Mouse (Mus musculus) liver, embryonic 15.5 days (tissue): ENCODE data around the gene Otulin. TPM values are rescaled to one million over a fixed set of nuclear protein-coding genes. Genes with fewer than 3 reads are reported as not detected.

Experiments used
- ATAC-seq: fragments of 200-750 bp; cut with Nextera tagmentation; 2 replicates; pipeline ENCODE4 v1.8.0; 2017; ENCODE audit warnings: moderate number of reproducible peaks, mild to moderate bottlenecking, moderate library complexity; ENCODE audit not compliant: insufficient read depth
- H3K27ac ChIP-seq: fragments of 300-500 bp; sonication (generic); replicated peaks from 2 replicates; pipeline ENCODE4 v1.5.1; 2015; ENCODE audit warnings: mild to moderate bottlenecking, inconsistent platforms
- H3K27me3 ChIP-seq: fragments of 300-500 bp; sonication (generic); 2 replicates; pipeline ENCODE4 v1.6.1; 2015; ENCODE audit warnings: mild to moderate bottlenecking, inconsistent platforms
- H3K36me3 ChIP-seq: fragments of 300-500 bp; sonication (generic); replicated peaks from 2 replicates; pipeline ENCODE4 v1.6.1; 2015; ENCODE audit warnings: moderate library complexity, mild to moderate bottlenecking, inconsistent platforms
- H3K4me1 ChIP-seq: fragments of 300-500 bp; sonication (generic); replicated peaks from 2 replicates; pipeline ENCODE4 v1.6.1; 2015; ENCODE audit warnings: inconsistent platforms
- H3K4me2 ChIP-seq: fragments of 300-500 bp; sonication (generic); 2 replicates; pipeline ENCODE4 v1.6.1; 2015; ENCODE audit warnings: moderate library complexity, mild to moderate bottlenecking, inconsistent platforms
- H3K4me3 ChIP-seq: fragments of 300-500 bp; sonication (generic); replicated peaks from 2 replicates; pipeline ENCODE4 v1.5.1; 2015; ENCODE audit warnings: mild to moderate bottlenecking, inconsistent platforms
- H3K9ac ChIP-seq: fragments of 300-500 bp; sonication (generic); 2 replicates; pipeline ENCODE4 v1.6.1; 2015; ENCODE audit warnings: moderate library complexity, mild to moderate bottlenecking, inconsistent platforms
- H3K9me3 ChIP-seq: fragments of 300-500 bp; sonication (generic); replicated peaks from 2 replicates; pipeline ENCODE4 v1.6.1; 2016; ENCODE audit warnings: inconsistent platforms
- WGBS: fragments of 180-500 bp; shearing (Covaris S2); methylation state at CpG from one replicate; pipeline ENCODE4 v1.1.7; 2015; ENCODE audit warnings: mixed read lengths; ENCODE audit not compliant: insufficient replicate concordance; 5-methylcytosine and 5-hydroxymethylcytosine counted together
- microRNA-seq: library from miRNA; unstranded; fragments of <30 nt; microRNA quantifications from one replicate; pipeline ENCODE4, GENCODE M21; 2016
- polyA plus RNA-seq: library from polyadenylated mRNA; unstranded; fragments of >200 nt; fragmentation: Nextera tagmentation; extraction: Ambion mirVana; gene quantifications from 2 replicates; pipeline ENCODE4 v1.2.1, GENCODE M21; 2015

Gene Otulin
- polyA plus RNA-seq, 1 experiment from 2014 or later = 17.3 TPM

DNA sequence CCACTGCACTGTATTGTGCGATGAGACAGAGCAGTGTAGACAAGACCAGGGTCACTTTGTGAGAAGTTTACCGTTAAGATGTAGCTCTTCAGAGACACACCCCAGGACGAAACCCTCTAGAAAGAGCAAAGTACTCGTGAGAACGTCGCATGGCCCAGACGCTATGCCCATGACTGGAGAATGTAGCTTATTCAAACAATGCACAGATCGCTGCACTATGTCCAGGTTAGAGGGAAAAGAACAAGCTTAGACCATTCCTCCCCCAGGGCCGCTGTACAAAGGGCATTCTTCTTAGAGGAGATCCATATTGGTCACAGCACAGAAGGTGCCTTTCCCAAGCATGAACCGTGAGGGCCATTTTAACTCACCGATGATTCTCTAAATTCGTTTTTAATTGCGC is 128.2 kb downstream of the Otulin start:
- H3K4me1 ChIP-seq = peaks cover 75% of the 10 kb centered on the region
- H3K27ac ChIP-seq = no peak overlapping the region

DNA sequence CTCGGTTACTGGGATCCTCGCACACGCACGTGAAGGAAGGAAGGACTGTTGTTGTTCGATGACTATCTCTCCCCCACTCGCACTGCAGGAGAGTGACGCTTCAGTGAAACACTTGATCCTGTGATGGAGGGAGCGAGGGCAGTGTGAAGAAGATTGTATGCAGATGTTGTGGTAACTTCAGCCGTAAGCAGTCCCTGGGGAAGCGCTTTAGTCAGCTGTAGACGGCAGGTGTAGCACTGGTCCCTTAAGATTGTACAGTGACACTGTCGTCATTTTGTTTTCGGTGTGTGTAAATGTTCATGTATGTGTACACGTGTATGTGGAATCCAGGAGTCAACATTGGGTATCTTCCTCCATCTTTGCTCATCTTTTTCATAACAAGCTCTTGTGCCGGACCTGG is 130.1 kb downstream of the Otulin start:
- no peak for ATAC-seq
- Histone ChIP-seq H3K27ac (no peak overlapping the region), H3K4me2 (no peak overlapping the region), H3K4me1 (peaks cover 76% of the 10 kb centered on the region), H3K36me3 (no peaks in the 10 kb centered on the region), H3K9ac (no peak overlapping the region), H3K27me3 (no peaks in the 10 kb centered on the region), H3K9me3 (no peaks in the 10 kb centered on the region), H3K4me3 (no peak overlapping the region)
- 71% methylated on average over 15 of the region's 15 CpGs for WGBS

More for the DNA sequence above, 128.2 kb downstream of the Otulin start:
- Histone ChIP-seq H3K36me3 (no peaks in the 10 kb centered on the region), H3K9ac (no peak overlapping the region), H3K4me2 (no peak overlapping the region), H3K27me3 (no peaks in the 10 kb centered on the region), H3K4me3 (no peak overlapping the region), H3K9me3 (no peaks in the 10 kb centered on the region)
- no peak for ATAC-seq
- WGBS = 87% methylated on average over 13 of the region's 13 CpGs

DNA sequence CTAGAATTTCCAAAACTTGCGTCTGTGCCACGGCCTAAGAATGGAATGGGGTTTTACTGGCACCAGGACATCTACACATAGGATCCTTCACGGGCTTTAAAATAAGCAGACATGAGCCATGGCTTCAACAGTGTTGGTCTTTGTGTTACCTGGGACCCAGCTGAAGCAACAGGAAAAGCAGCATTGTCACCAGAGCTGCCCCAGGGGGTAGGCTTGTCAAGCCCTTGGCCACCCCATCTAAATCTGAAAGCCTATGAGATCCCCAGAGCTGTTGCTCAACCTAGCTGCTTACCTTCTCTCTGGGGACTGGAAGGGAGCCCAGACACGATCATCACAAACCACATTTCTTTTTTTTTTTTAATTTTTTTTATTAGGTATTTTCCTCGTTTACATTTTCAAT is 132.4 kb downstream of the Otulin start:
- no peaks in the 10 kb centered on the region for H3K9me3 ChIP-seq
- H3K4me2 ChIP-seq = peak overlapping the region; percentile 73
- 71% methylated on average over 5 of the region's 5 CpGs for WGBS
- peaks cover 91% of the 10 kb centered on the region for H3K4me1 ChIP-seq
- no peaks in the 10 kb centered on the region for H3K27me3 ChIP-seq
- peak overlapping the region; percentile 96 for H3K27ac ChIP-seq
- no peak for ATAC-seq
- H3K9ac ChIP-seq = peak overlapping the region; percentile 3; the same call in 1 of the 2 replicates
- H3K4me3 ChIP-seq = no peak overlapping the region
- no peaks in the 10 kb centered on the region for H3K36me3 ChIP-seq

DNA sequence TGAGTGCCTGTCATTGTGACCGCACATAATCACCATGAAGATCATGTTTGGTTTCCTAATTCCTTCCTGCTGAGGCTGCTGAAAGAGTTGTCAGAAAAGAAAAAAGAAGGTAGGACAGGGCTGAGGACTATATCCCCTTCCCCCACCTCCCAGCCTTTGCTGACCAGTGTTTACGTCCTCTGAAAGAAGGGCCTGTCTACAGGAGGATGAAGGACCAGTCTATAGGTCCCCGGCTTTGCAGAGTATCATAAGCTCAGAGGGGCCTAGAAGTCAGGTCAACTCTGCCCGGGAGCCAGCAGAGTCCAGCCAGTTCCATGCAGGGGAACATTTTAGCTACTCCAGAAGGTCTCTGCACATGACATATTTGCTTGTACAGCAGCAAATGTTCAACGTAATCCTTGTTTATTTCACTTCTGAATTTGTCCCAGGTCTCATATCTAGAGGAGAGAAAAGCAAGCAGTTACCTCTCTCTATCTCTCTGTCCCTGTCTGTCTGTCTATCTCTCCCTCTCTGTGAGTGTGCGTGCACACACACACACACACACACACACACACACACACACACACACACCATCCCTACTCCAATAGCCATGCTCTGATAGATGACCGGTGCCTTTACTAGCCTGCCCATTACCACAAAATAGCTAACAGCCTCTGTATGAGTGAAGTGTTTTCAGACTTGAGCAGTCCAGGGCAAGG is 133.0 kb downstream of the Otulin start:
- Histone ChIP-seq H3K27ac (peak overlapping the region; percentile 96), H3K27me3 (no peaks in the 10 kb centered on the region), H3K36me3 (no peaks in the 10 kb centered on the region), H3K9ac (peak overlapping the region; percentile 49), H3K4me1 (peaks cover 96% of the 10 kb centered on the region), H3K4me2 (peak overlapping the region; percentile 73), H3K4me3 (peak overlapping the region; percentile 33), H3K9me3 (no peaks in the 10 kb centered on the region)
- peak; percentile 62 for ATAC-seq
- 20% methylated on average over 7 of the region's 7 CpGs for WGBS

DNA sequence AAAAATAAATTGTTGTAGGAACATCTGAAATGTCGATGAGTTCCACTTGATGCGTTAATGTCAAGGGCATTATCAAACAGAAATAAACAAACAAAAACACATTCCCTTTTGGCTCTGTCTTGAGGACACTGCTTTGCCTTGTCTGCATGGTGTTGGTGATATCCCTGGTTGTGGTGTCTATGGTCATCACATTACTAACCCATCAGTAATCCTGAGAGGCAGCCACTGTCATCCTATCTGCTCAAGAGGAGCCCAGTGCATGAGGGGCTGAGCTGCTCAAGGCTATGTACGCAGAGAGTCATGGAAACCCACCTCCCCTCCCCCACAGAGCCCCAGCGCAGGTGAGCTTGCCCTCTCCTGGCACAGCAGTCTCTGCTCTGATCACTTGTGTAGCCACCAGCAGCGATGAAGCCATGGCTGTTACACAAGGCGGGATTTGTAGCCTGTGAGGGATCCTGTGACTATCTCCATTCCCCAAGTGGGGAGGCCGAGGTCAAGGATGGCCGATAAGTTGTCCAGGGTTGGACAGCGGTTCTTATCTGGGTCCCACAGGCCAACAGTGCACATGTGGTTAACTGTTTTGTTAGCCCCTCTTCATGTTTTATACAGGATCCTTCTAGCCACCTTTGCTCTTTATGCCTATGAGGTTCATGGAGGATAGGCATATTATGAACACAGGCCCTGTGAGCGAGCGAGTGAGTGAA is 133.7 kb downstream of the Otulin start:
- whole genome bisulfite sequencing = 24% methylated on average over 11 of the region's 11 CpGs
- H3K9ac ChIP-seq = peak overlapping the region; percentile 53
- peak overlapping the region; percentile 73 for H3K4me2 ChIP-seq
- no peaks in the 10 kb centered on the region for H3K9me3 ChIP-seq
- no peaks in the 10 kb centered on the region for H3K36me3 ChIP-seq
- peak; percentile 95 for ATAC-seq
- peak overlapping the region; percentile 33 for H3K4me3 ChIP-seq
- peaks cover 97% of the 10 kb centered on the region for H3K4me1 ChIP-seq
- peak overlapping the region; percentile 96 for H3K27ac ChIP-seq
- H3K27me3 ChIP-seq = no peaks in the 10 kb centered on the region

DNA sequence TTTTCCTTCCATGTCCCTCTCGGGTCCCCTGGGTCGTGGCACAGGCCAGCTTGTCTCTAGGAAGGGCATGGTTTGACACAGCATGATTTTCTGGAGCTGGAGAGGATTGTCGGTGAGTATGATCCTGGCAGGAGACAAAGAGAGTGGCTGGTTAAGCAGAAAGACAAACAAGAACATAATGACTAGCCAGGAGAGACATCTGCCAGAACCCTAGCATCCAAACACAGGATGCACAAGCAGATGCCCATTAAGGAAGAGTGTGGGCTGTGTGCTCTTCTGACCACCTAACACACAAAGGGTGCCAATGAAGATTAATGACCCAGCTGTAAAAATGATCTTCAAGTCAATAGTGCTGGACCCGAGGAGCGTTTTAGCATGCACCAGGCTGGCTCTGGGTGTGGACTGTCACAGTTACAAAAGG is 134.5 kb downstream of the Otulin start:
- 50% methylated on average over 5 of the region's 5 CpGs for WGBS
- Histone ChIP-seq H3K27ac (peak overlapping the region; percentile 96), H3K4me2 (peak overlapping the region; percentile 73; the same call in 1 of the 2 replicates), H3K27me3 (no peaks in the 10 kb centered on the region), H3K9ac (0 out of 2 replicates have a peak overlapping the region, but pooled peaks have one; percentile 0), H3K36me3 (no peaks in the 10 kb centered on the region), H3K9me3 (no peaks in the 10 kb centered on the region), H3K4me3 (no peak overlapping the region), H3K4me1 (peaks cover 97% of the 10 kb centered on the region)
- no peak for ATAC-seq

DNA sequence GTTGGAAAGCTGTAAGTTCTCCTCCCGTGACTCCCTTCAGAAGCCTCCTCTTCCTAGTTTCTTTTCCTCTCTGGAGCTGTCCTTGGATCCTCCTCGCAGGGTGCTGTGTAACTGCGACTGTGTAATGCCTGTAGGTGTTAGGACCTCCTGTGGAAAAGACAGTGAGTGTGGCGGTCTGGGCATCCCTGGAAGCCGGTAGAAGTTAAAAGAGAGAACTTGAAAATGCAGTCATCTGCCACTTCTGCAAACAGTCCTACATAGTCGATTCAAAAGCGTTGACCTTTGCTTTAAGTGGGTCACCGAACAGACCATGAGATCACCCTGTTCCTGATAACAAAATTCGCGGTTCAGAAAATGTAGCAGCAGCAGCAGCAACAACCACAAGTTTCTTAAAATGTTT is 137.0 kb downstream of the Otulin start:
- no peak overlapping the region for H3K4me3 ChIP-seq
- WGBS = 31% methylated on average over 10 of the region's 10 CpGs
- no peak overlapping the region for H3K4me2 ChIP-seq
- no peak overlapping the region for H3K9ac ChIP-seq
- H3K27me3 ChIP-seq = peaks cover 9% of the 10 kb centered on the region; the same call in 1 of the 2 replicates
- no peaks in the 10 kb centered on the region for H3K9me3 ChIP-seq
- H3K4me1 ChIP-seq = peaks cover 87% of the 10 kb centered on the region
- H3K36me3 ChIP-seq = no peaks in the 10 kb centered on the region
- no peak for ATAC-seq
- H3K27ac ChIP-seq = peak overlapping the region; percentile 96

DNA sequence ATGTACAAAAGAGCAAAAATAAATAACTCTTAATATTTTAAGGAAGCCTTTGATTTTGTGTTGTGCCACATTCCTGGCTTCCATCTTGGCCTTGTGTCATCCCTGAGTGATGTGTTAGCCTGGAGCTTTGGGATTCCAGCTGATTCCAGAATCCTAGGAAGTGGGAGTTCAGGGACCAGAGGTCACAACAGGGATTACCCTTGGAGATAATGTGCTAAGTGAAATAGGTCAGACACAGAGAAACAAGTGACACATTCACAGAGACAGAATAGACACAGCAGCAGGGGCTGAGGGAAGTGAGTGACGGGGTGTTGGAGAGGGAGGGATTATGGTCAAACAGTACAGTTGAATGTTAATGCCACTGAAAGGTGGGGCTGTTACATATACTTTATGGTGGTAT is 137.8 kb downstream of the Otulin start:
- no peak for ATAC-seq
- WGBS = 71% methylated on average over 1 of the region's 1 CpGs

More for the DNA sequence above, 137.8 kb downstream of the Otulin start:
- no peaks in the 10 kb centered on the region for H3K9me3 ChIP-seq
- no peak overlapping the region for H3K9ac ChIP-seq
- no peaks in the 10 kb centered on the region for H3K36me3 ChIP-seq
- H3K27ac ChIP-seq = no peak overlapping the region
- no peak overlapping the region for H3K4me2 ChIP-seq
- H3K4me3 ChIP-seq = no peak overlapping the region
- peaks cover 86% of the 10 kb centered on the region for H3K4me1 ChIP-seq
- peaks cover 13% of the 10 kb centered on the region; the same call in 1 of the 2 replicates for H3K27me3 ChIP-seq

Small RNA genes lying within 50 kb of the gene (microRNA-seq; reads per million reads assigned to microRNA genes)
- 0.76 reads per million for gene Mir7117

Other genes starting within 250 kb of the Otulin start
- gene Ank, start 164.0 kb downstream of the Otulin start, polyA plus RNA-seq = 10.5 and 10.8 TPM in 2 replicates
- gene Otulinl, start 50.9 kb upstream of the Otulin start, polyA plus RNA-seq = 11.1 and 12.0 TPM in 2 replicates